Mouse (Mus musculus) B cell, adult 67 days (primary cell): ENCODE data around the gene Kbtbd12. TPM values are rescaled to one million over a fixed set of nuclear protein-coding genes. Genes with fewer than 3 reads are reported as not detected.

Experiments
- total RNA-seq, 2 experiments: library from RNA; stranded (reverse); gene quantifications; 4 replicates each; pipeline ENCODE4 v1.2.4; 2023

The Kbtbd12 gene
- not detected for total RNA-seq

GRCm38 (mm10) chr6:88637611-88638301 lies at the start of gene Kbtbd12:
Gene Kbtbd12 (minus strand): TSS chr6:88637950.

GRCm38 (mm10) chr6:88518404-88519263 lies 119.1 kb downstream of the Kbtbd12 start, which contains the start of gene Sec61a1:
Gene Sec61a1 (minus strand): TSS chr6:88518905.

Other genes with a start within 250 kb of the Kbtbd12 start
- 10 to 100 TPM; 31.7 to 34.3 TPM for gene Eefsec, start 191.4 kb downstream of the Kbtbd12 start, total RNA-seq
- 10 to 100 TPM; 32.1 to 37.6 TPM for gene Ruvbl1, start 172.5 kb downstream of the Kbtbd12 start, total RNA-seq
- gene Sec61a1, start 119.0 kb downstream of the Kbtbd12 start, total RNA-seq: 100 to 1,000 TPM; 218 to 235 TPM
- 1 to 10 TPM; 1.0 to 2.8 TPM for gene Mgll, start 86.5 kb upstream of the Kbtbd12 start, total RNA-seq
- gene Abtb1, start 204.0 kb upstream of the Kbtbd12 start, total RNA-seq: 10 to 100 TPM; 49.6 to 51.6 TPM
- gene Podxl2, start 237.1 kb upstream of the Kbtbd12 start, total RNA-seq: not detected